Mouse (Mus musculus) T-helper 17 cell (primary cell): ENCODE results near the gene 0610040J01Rik.

Experiments used
- in situ Hi-C, 2 experiments: fragments of 300-600 bp; cut with MboI, MseI; formaldehyde crosslinking; loops; 1 replicate in 1 of 2; 2 replicates in 1 of 2; pipeline ENCODE4 v1.15.1; 2025; ENCODE audit warnings: high pct_unique_total_duplicates in 2 of 2

Gene 0610040J01Rik

GRCm38 (mm10) chr5:63827415-63828053 is 15.4 kb downstream of the 0610040J01Rik start:
- in situ Hi-C loops, result no loop called here

- in situ Hi-C loops, result no loop called here
Observed at GRCm38 (mm10) chr5:63828380-63829185, 16.4 kb downstream of the 0610040J01Rik start.

- in situ Hi-C loops, result no loop called here
Observed at GRCm38 (mm10) chr5:63831054-63831453, 18.9 kb downstream of the 0610040J01Rik start.

GRCm38 (mm10) chr5:63833955-63834354 is 21.8 kb downstream of the 0610040J01Rik start:
- in situ Hi-C loops, result no loop called here

- in situ Hi-C loops, result no loop called here
Observed at GRCm38 (mm10) chr5:63834435-63834834, 22.3 kb downstream of the 0610040J01Rik start.

- in situ Hi-C loops, result no loop called here
Observed at GRCm38 (mm10) chr5:63837115-63837514, 25.0 kb downstream of the 0610040J01Rik start.

- in situ Hi-C loops, result no loop called here
Observed at GRCm38 (mm10) chr5:63837851-63838250, 25.7 kb downstream of the 0610040J01Rik start.

GRCm38 (mm10) chr5:63839801-63840416 is 27.7 kb downstream of the 0610040J01Rik start:
- in situ Hi-C loops, result no loop called here

- in situ Hi-C loops, result no loop called here
Observed at GRCm38 (mm10) chr5:63847080-63847479, 34.9 kb downstream of the 0610040J01Rik start.

GRCm38 (mm10) chr5:63847541-63848226 is 35.5 kb downstream of the 0610040J01Rik start:
- in situ Hi-C loops, result no loop called here

- in situ Hi-C loops, result no loop called here
Observed at GRCm38 (mm10) chr5:63858901-63859300, 46.7 kb downstream of the 0610040J01Rik start.

- in situ Hi-C loops, result no loop called here
Observed at GRCm38 (mm10) chr5:63867421-63867820, 55.3 kb downstream of the 0610040J01Rik start.

- in situ Hi-C loops, result loop anchor here in 1 of 2 experiments (5.0 kb wide), 1 partner anchor 975 kb away; no protein-coding TSS in a partner anchor
Observed at GRCm38 (mm10) chr5:63872176-63872932, 60.2 kb downstream of the 0610040J01Rik start.

GRCm38 (mm10) chr5:63874880-63875279 is 62.7 kb downstream of the 0610040J01Rik start:
- in situ Hi-C loops, result loop anchor here in 1 of 2 experiments (5.0 kb wide), 1 partner anchor 978 kb away; no protein-coding TSS in a partner anchor

- in situ Hi-C loops, result no loop called here
Observed at GRCm38 (mm10) chr5:63876081-63876480, 63.9 kb downstream of the 0610040J01Rik start.

GRCm38 (mm10) chr5:63879026-63879425 is 66.9 kb downstream of the 0610040J01Rik start:
- in situ Hi-C loops, result no loop called here

- in situ Hi-C loops, result loop anchor here (5.0 to 10.0 kb wide), 2 partner anchors 71 to 74 kb away; partner anchors contain the start of gene 0610040J01Rik (in 2 of the 2)
Observed at GRCm38 (mm10) chr5:63886292-63886691, 74.1 kb downstream of the 0610040J01Rik start.

GRCm38 (mm10) chr5:63886709-63887108 is 74.5 kb downstream of the 0610040J01Rik start:
- in situ Hi-C loops, result loop anchor here (5.0 to 10.0 kb wide), 2 partner anchors 72 to 74 kb away; partner anchors contain the start of gene 0610040J01Rik (in 2 of the 2)

GRCm38 (mm10) chr5:63887111-63887510 is 74.9 kb downstream of the 0610040J01Rik start:
- in situ Hi-C loops, result loop anchor here (5.0 to 10.0 kb wide), 2 partner anchors 72 to 75 kb away; partner anchors contain the start of gene 0610040J01Rik (in 2 of the 2)

- in situ Hi-C loops, result no loop called here
Observed at GRCm38 (mm10) chr5:63891241-63891640, 79.1 kb downstream of the 0610040J01Rik start.
